Mouse (Mus musculus) liver, postnatal 0 days (tissue): ENCODE measurements around the gene Uaca. TPM values are rescaled to one million over a fixed set of nuclear protein-coding genes. Genes with fewer than 3 reads are reported as not detected.

ENCODE experiments used
- ATAC-seq: fragments of 200-750 bp; cut with Nextera tagmentation; 2 replicates; pipeline ENCODE4 v1.8.0; 2017; ENCODE audit warnings: mild to moderate bottlenecking, moderate library complexity
- DNase-seq: peaks from one replicate; pipeline ENCODE4 v3.0.0-alpha.2; 2016
- H3K27ac ChIP-seq: fragments of 300-500 bp; sonication (generic); 2 replicates; pipeline ENCODE4 v1.5.1; 2014; ENCODE audit warnings: antibody characterized with exemption, moderate library complexity, mild to moderate bottlenecking, low read depth
- H3K27me3 ChIP-seq: fragments of 300-500 bp; sonication (generic); 2 replicates; pipeline ENCODE4 v1.6.1; 2014; ENCODE audit warnings: low read length, control low read depth, mixed read lengths; ENCODE audit not compliant: insufficient read depth
- H3K36me3 ChIP-seq: fragments of 300-500 bp; sonication (generic); replicated peaks from 2 replicates; pipeline ENCODE4 v1.6.1; 2014; ENCODE audit warnings: mild to moderate bottlenecking, control low read depth, low read length, moderate library complexity, mixed read lengths; ENCODE audit not compliant: insufficient read depth
- H3K4me1 ChIP-seq: fragments of 300-500 bp; sonication (generic); 2 replicates; pipeline ENCODE4 v1.6.1; 2014; ENCODE audit warnings: antibody characterized with exemption, mild to moderate bottlenecking, control low read depth; ENCODE audit not compliant: insufficient read depth
- H3K4me2 ChIP-seq: fragments of 300-500 bp; sonication (generic); 2 replicates; pipeline ENCODE4 v1.6.1; 2014; ENCODE audit warnings: low read depth, mild to moderate bottlenecking, low read length, moderate library complexity, mixed read lengths
- H3K4me3 ChIP-seq: fragments of 300-500 bp; sonication (generic); 2 replicates; pipeline ENCODE4 v1.5.1; 2014; ENCODE audit warnings: low read depth, low read length
- H3K9ac ChIP-seq: fragments of 300-500 bp; sonication (generic); replicated peaks from 2 replicates; pipeline ENCODE4 v1.6.1; 2014; ENCODE audit warnings: mild to moderate bottlenecking, moderate library complexity
- H3K9me3 ChIP-seq: fragments of 300-500 bp; sonication (generic); 2 replicates; pipeline ENCODE4 v1.6.1; 2016; ENCODE audit warnings: mild to moderate bottlenecking, control low read depth, low read length, mixed read lengths
- CTCF ChIP-seq: sonication (generic); IDR thresholded peaks from 2 replicates; pipeline ENCODE4 v1.5.1; 2016; ENCODE audit warnings: antibody characterized with exemption, low read depth
- EP300 ChIP-seq: IDR thresholded peaks from 2 replicates; pipeline ENCODE4 v1.6.1; 2016; ENCODE audit warnings: antibody characterized with exemption, low read depth, mild to moderate bottlenecking
- WGBS: fragments of 180-500 bp; shearing (Covaris S2); extraction: QIAGEN DNeasy Blood & Tissue Kit; methylation state at CpG from one replicate; pipeline ENCODE4 v1.1.7; 2014; ENCODE audit not compliant: insufficient replicate concordance; 5-methylcytosine and 5-hydroxymethylcytosine counted together
- polyA plus RNA-seq: library from polyadenylated mRNA; unstranded; fragments of >200 nt; fragmentation: Nextera tagmentation; extraction: Ambion mirVana; gene quantifications from 2 replicates; pipeline ENCODE4 v1.2.1, GENCODE M21; 2015

Gene Uaca
- polyA plus RNA-seq, 1 experiment from 2014 or later = 2.0 TPM

GRCm38 (mm10) chr9:60822681-60823080 is 28.3 kb downstream of the Uaca start:
- 82% methylated on average over 6 of the region's 6 CpGs for WGBS
- Histone ChIP-seq H3K4me3 (no peak overlapping the region), H3K9me3 (no peaks in the 10 kb centered on the region), H3K9ac (no peak overlapping the region), H3K27me3 (no peaks in the 10 kb centered on the region), H3K4me1 (no peaks in the 10 kb centered on the region), H3K36me3 (no peaks in the 10 kb centered on the region), H3K4me2 (no peak overlapping the region), H3K27ac (no peak overlapping the region)
- DNase-seq (no peak), ATAC-seq (no peak)
- TF ChIP-seq EP300 = no peak
- no peak for TF ChIP-seq CTCF

GRCm38 (mm10) chr9:60825506-60825905 is 31.2 kb downstream of the Uaca start:
- WGBS = 84% methylated on average over 7 of the region's 7 CpGs
- H3K4me1 ChIP-seq = no peaks in the 10 kb centered on the region

GRCm38 (mm10) chr9:60826759-60827158 is 32.4 kb downstream of the Uaca start:
- Histone ChIP-seq H3K36me3 (no peaks in the 10 kb centered on the region), H3K27me3 (no peaks in the 10 kb centered on the region), H3K4me2 (no peak overlapping the region), H3K4me3 (no peak overlapping the region), H3K9ac (no peak overlapping the region), H3K27ac (no peak overlapping the region), H3K4me1 (no peaks in the 10 kb centered on the region), H3K9me3 (no peaks in the 10 kb centered on the region)
- no peak for TF ChIP-seq CTCF
- TF ChIP-seq EP300 = no peak
- DNase-seq (no peak), ATAC-seq (no peak)
- 77% methylated on average over 7 of the region's 7 CpGs for WGBS

More at GRCm38 (mm10) chr9:60825506-60825905, 31.2 kb downstream of the Uaca start:
- no peaks in the 10 kb centered on the region for H3K27me3 ChIP-seq
- H3K9ac ChIP-seq = no peak overlapping the region
- no peaks in the 10 kb centered on the region for H3K36me3 ChIP-seq
- TF ChIP-seq CTCF (no peak), EP300 (no peak)
- ATAC-seq (no peak), DNase-seq (no peak)
- no peaks in the 10 kb centered on the region for H3K9me3 ChIP-seq
- no peak overlapping the region for H3K27ac ChIP-seq
- no peak overlapping the region for H3K4me3 ChIP-seq
- no peak overlapping the region for H3K4me2 ChIP-seq

GRCm38 (mm10) chr9:60828196-60828595 is 33.9 kb downstream of the Uaca start:
- DNase-seq = no peak
- no peak for ATAC-seq
- H3K9ac ChIP-seq = no peak overlapping the region
- H3K4me1 ChIP-seq = no peaks in the 10 kb centered on the region
- H3K9me3 ChIP-seq = no peaks in the 10 kb centered on the region
- H3K4me3 ChIP-seq = no peak overlapping the region
- TF ChIP-seq CTCF = no peak
- TF ChIP-seq EP300 = no peak
- WGBS = 40% methylated on average over 2 of the region's 2 CpGs
- no peak overlapping the region for H3K4me2 ChIP-seq
- no peaks in the 10 kb centered on the region for H3K27me3 ChIP-seq
- no peaks in the 10 kb centered on the region for H3K36me3 ChIP-seq
- no peak overlapping the region for H3K27ac ChIP-seq

- no peak overlapping the region for H3K27ac ChIP-seq
- TF ChIP-seq EP300 (no peak), CTCF (no peak)
- H3K9me3 ChIP-seq = no peaks in the 10 kb centered on the region
- no peaks in the 10 kb centered on the region for H3K4me1 ChIP-seq
- H3K27me3 ChIP-seq = no peaks in the 10 kb centered on the region
- no peak overlapping the region for H3K4me2 ChIP-seq
- no peaks in the 10 kb centered on the region for H3K36me3 ChIP-seq
- no peak overlapping the region for H3K9ac ChIP-seq
- ATAC-seq = no peak
- DNase-seq = no peak
- 72% methylated on average over 4 of the region's 4 CpGs for WGBS
- no peak overlapping the region for H3K4me3 ChIP-seq
Measured at GRCm38 (mm10) chr9:60829610-60830009, 35.3 kb downstream of the Uaca start.

GRCm38 (mm10) chr9:60830079-60830478 is 35.7 kb downstream of the Uaca start:
- no peaks in the 10 kb centered on the region for H3K4me1 ChIP-seq
- TF ChIP-seq CTCF (no peak), EP300 (no peak)
- H3K36me3 ChIP-seq = no peaks in the 10 kb centered on the region
- no peak overlapping the region for H3K4me2 ChIP-seq
- no peak overlapping the region for H3K9ac ChIP-seq
- no peaks in the 10 kb centered on the region for H3K9me3 ChIP-seq
- H3K27me3 ChIP-seq = no peaks in the 10 kb centered on the region
- no peak overlapping the region for H3K4me3 ChIP-seq
- WGBS = 37% methylated on average over 3 of the region's 3 CpGs
- no peak for ATAC-seq
- no peak overlapping the region for H3K27ac ChIP-seq
- DNase-seq = no peak

- ATAC-seq = no peak
- Histone ChIP-seq H3K9ac (no peak overlapping the region), H3K4me2 (no peak overlapping the region), H3K4me3 (no peak overlapping the region), H3K27me3 (no peaks in the 10 kb centered on the region), H3K9me3 (no peaks in the 10 kb centered on the region), H3K27ac (no peak overlapping the region), H3K36me3 (no peaks in the 10 kb centered on the region), H3K4me1 (no peaks in the 10 kb centered on the region)
- TF ChIP-seq CTCF = no peak
- no peak for TF ChIP-seq EP300
- no peak for DNase-seq
- 88% methylated on average over 8 of the region's 8 CpGs for WGBS
Measured at GRCm38 (mm10) chr9:60832233-60832632, 37.9 kb downstream of the Uaca start.
